Mouse (Mus musculus) effector memory CD4-positive, alpha-beta T cell, adult 5 months (primary cell): ENCODE results near the gene Sec23b. TPM values are rescaled to one million over a fixed set of nuclear protein-coding genes. Genes with fewer than 3 reads are reported as not detected.

Experiments used
- polyA plus RNA-seq: library from polyadenylated mRNA; unstranded; fragments of 100-300 nt; shearing (Covaris generic); gene quantifications from one replicate; pipeline ENCODE4 v1.2.1, GENCODE M21; 2017

Gene Sec23b
- polyA plus RNA-seq = 77.3 TPM

GRCm38 (mm10) chr2:144555820-144556552 is at the start of gene Sec23b:
TSS of gene Sec23b (plus strand) at chr2:144556229.

GRCm38 (mm10) chr2:144526981-144527820 is 28.8 kb upstream of the Sec23b start, which contains the start of the genes Dzank1 and Polr3f:
TSS of gene Dzank1 (minus strand) at chr2:144527414.
TSS of gene Polr3f (plus strand) at chr2:144527718.

GRCm38 (mm10) chr2:144550529-144550928 is 5.5 kb upstream of the Sec23b start, which contains the start of gene Rbbp9:
TSS of gene Rbbp9 (minus strand) at chr2:144550869.

DNA sequence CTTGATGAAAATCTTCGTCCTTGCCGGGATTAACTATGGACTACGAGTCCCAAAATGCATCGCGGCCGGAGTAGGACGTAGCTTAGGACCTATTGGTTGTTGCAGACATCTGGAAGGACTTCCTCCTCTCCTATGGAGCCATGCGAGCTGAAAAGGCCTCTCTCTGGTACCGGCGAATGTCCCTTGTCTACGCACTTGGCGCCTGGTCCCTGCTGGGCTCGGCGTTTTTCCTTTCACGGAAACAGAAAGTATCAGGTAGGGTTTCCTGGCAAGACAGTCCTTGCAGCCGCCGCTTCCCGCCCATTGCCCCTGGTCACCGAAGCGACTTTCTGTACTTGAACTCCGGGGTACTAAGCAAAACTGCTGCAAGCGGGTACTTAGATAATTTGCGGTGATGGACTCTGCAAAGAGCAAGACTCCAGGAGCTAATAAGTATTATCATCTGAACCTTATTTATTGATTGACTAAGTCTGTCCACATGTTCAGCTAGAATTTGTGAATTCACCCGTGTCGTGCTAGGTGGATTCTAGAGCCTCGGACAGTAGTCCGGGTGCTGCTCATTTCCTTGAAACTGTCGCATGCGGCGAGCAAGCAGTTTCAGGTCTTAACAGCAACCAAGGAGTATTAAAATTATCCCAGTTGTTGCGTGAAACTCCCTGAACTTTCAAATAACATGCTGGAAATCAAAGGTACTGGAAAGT is 38.1 kb downstream of the Sec23b start, which contains the start of gene Smim26:
TSS of gene Smim26 (plus strand) at position 104 of the 701 bp plus-strand sequence.

GRCm38 (mm10) chr2:144599831-144600687 is 44.0 kb downstream of the Sec23b start, which contains the start of gene Dtd1:
TSS of gene Dtd1 (plus strand) at chr2:144599897.

Other genes starting within 250 kb of the Sec23b start
- 0.65 TPM for gene Ovol2, start 224.1 kb upstream of the Sec23b start, polyA plus RNA-seq
- gene Kat14, start 187.2 kb upstream of the Sec23b start, polyA plus RNA-seq = 25.4 TPM
- gene Pet117, start 187.2 kb upstream of the Sec23b start, polyA plus RNA-seq = 4.6 TPM
- gene Dzank1, start 28.8 kb upstream of the Sec23b start, polyA plus RNA-seq = 0.14 TPM
- gene Polr3f, start 28.5 kb upstream of the Sec23b start, polyA plus RNA-seq = 16.5 TPM
- gene Rbbp9, start 5.4 kb upstream of the Sec23b start, polyA plus RNA-seq = 5.8 TPM
- 12.8 TPM for gene Smim26, start 37.8 kb downstream of the Sec23b start, polyA plus RNA-seq
- 68.3 TPM for gene Dtd1, start 43.7 kb downstream of the Sec23b start, polyA plus RNA-seq